14 mouse cellular contexts compared by ENCODE assay signal in the genomic region with DNA sequence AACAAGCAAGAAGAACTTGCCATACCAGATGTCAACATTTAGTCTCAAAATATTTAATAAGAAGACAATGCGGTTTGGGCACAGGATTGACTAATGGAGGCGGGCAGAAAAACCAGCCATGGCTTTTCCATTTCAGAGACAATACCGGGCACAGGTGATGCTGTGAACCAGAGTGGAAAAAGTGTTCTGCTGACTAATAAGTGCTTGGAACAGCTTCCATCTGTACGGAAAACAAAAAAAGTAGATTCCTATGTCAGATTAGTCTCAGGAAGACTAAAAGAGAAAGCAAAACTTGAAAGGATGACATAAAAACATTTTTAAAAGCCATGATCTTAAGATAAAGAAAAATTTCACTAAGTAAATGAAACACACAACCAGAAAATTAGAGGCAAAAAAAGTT. TPM values are rescaled to one million over a fixed set of nuclear protein-coding genes. Genes with fewer than 3 reads are reported as not detected.
DNase-seq lines count a peak whose midpoint lies in the region.
"Had no signal": no experiment of that assay in that cellular context is flagged by ENCODE, and none has a peak within 500 bp of the region (broad histone marks: within the 10 kb centered on the region; RNA-seq: fewer than 3 reads in every experiment).

No protein-coding gene starts in this region.

- peak; percentile 2 for DNase-seq in heart, postnatal 4 days
- DNase-seq in heart, adult 9 months (ENCODE audit: low spot score in 2 of 2) = no peak
- peak; percentile 0 for DNase-seq in ovary, postnatal 10 days (ENCODE audit: low spot score)
- no peak for DNase-seq in ovary, postnatal 14 days (ENCODE audit: low spot score)
- peak; percentile 68 for DNase-seq in induced T-regulatory cell, adult 2 months (ENCODE audit: low read depth)
- no peak for DNase-seq in adipocyte (ENCODE audit: low spot score)
- DNase-seq in cerebellum, postnatal 25 days = no peak
- DNase-seq: adrenal gland, adult 2 months; adrenal gland, postnatal 25 days; cerebellum, adult 18-20 months; cerebellum, adult 9-11 months; gastrocnemius, postnatal 36 days; heart, adult 18-20 months had no signal

RNA-seq across cellular contexts. Expression of a gene that starts 16.4 kb away (rescaled TPM):
- total RNA-seq in heart, postnatal 4 days (2021) = 100 to 1,000 TPM; 730 to 743 TPM
- total RNA-seq: MEL had no signal

Comparison
In these comparisons a context has a peak if more than half of its experiments do, and no peak if none do; other contexts are left out.
1. DNase-seq: peak in heart, postnatal 4 days (single experiment), ovary, postnatal 10 days (single experiment) and induced T-regulatory cell, adult 2 months (single experiment); none in heart, adult 9 months (0 of 2), ovary, postnatal 14 days (single experiment), adipocyte (single experiment) and cerebellum, postnatal 25 days (0 of 2).